In genomic region chr16:94128236-94128835, GRCm38 (mm10) we compare ENCODE assay signal across 24 mouse cellular contexts. TPM values are rescaled to one million over a fixed set of nuclear protein-coding genes. Genes with fewer than 3 reads are reported as not detected.
DNase-seq lines count a peak whose midpoint lies in the region; ATAC-seq and TF ChIP-seq lines count a peak whose summit lies in the region.
"Had no signal": no experiment of that assay in that cellular context is flagged by ENCODE, and none has a peak within 500 bp of the region (broad histone marks: within the 10 kb centered on the region; RNA-seq: fewer than 3 reads in every experiment).

No protein-coding gene starts in this region.

- H3K27me3 ChIP-seq in forebrain, embryonic 12.5 days = peaks cover 56% of the 10 kb centered on the region
- H3K27me3 ChIP-seq in forebrain, embryonic 15.5 days = peaks cover 40% of the 10 kb centered on the region; the same call in 1 of the 2 replicates
- H3K27me3 ChIP-seq in midbrain, embryonic 10.5 days (ENCODE audit: low read depth, poor library complexity, severe bottlenecking) = peaks cover 95% of the 10 kb centered on the region
- peaks cover 57% of the 10 kb centered on the region for H3K27me3 ChIP-seq in midbrain, embryonic 15.5 days (replicated peaks)

- no peak overlapping the region for H3K4me2 ChIP-seq in forebrain, embryonic 12.5 days
- H3K4me2 ChIP-seq in forebrain, embryonic 15.5 days (replicated peaks) = no peak overlapping the region
- H3K4me2 ChIP-seq in midbrain, embryonic 15.5 days = no peak overlapping the region
- H3K4me2 ChIP-seq: embryonic facial prominence, embryonic 12.5 days; limb, embryonic 12.5 days; liver, embryonic 12.5 days had no signal

- H3K27ac ChIP-seq in forebrain, embryonic 12.5 days = no peak overlapping the region
- H3K27ac ChIP-seq in forebrain, embryonic 15.5 days (replicated peaks) = no peak overlapping the region
- H3K27ac ChIP-seq in midbrain, embryonic 10.5 days (replicated peaks) = no peak overlapping the region; the same call in 1 of the 2 replicates
- no peak overlapping the region for H3K27ac ChIP-seq in midbrain, embryonic 15.5 days
- H3K27ac ChIP-seq in gastrocnemius, adult 2 months = no peak overlapping the region
- H3K27ac ChIP-seq: embryonic facial prominence, embryonic 12.5 days; heart, embryonic 10.5 days; limb, embryonic 12.5 days; liver, embryonic 12.5 days had no signal

- H3K4me3 ChIP-seq in forebrain, embryonic 12.5 days (replicated peaks) = no peak overlapping the region
- H3K4me3 ChIP-seq in forebrain, embryonic 15.5 days = no peak overlapping the region
- no peak overlapping the region for H3K4me3 ChIP-seq in midbrain, embryonic 10.5 days
- no peak overlapping the region for H3K4me3 ChIP-seq in midbrain, embryonic 15.5 days
- H3K4me3 ChIP-seq in gastrocnemius, adult 2 months = no peak overlapping the region
- H3K4me3 ChIP-seq: embryonic facial prominence, embryonic 12.5 days; heart, embryonic 10.5 days; limb, embryonic 12.5 days; liver, embryonic 12.5 days had no signal

- peaks cover 37% of the 10 kb centered on the region for H3K4me1 ChIP-seq in forebrain, embryonic 12.5 days
- H3K4me1 ChIP-seq in forebrain, embryonic 15.5 days = peaks cover 26% of the 10 kb centered on the region
- peaks cover 49% of the 10 kb centered on the region for H3K4me1 ChIP-seq in midbrain, embryonic 10.5 days
- peaks cover 19% of the 10 kb centered on the region for H3K4me1 ChIP-seq in midbrain, embryonic 15.5 days

- no peak overlapping the region for H3K9ac ChIP-seq in forebrain, embryonic 12.5 days
- no peak overlapping the region for H3K9ac ChIP-seq in forebrain, embryonic 15.5 days (replicated peaks)
- no peak overlapping the region for H3K9ac ChIP-seq in midbrain, embryonic 15.5 days
- H3K9ac ChIP-seq: embryonic facial prominence, embryonic 12.5 days; limb, embryonic 12.5 days; liver, embryonic 12.5 days had no signal

- TF ChIP-seq CTCF in brain, embryonic 14.5 days (IDR thresholded peaks at IDR 0.05; ENCODE audit: borderline replicate concordance, extremely low read depth, insufficient read depth, insufficient read length) = no peak
- no peak for TF ChIP-seq CTCF in gastrocnemius, adult 2 months (IDR thresholded peaks at IDR 0.05)

- peak; percentile 42; the same call in 1 of the 2 replicates for ATAC-seq in forebrain, embryonic 12.5 days (ENCODE audit: low FRiP score)
- no peak for ATAC-seq in forebrain, embryonic 15.5 days (replicated peaks)
- no peak for ATAC-seq in midbrain, embryonic 15.5 days (replicated peaks)
- ATAC-seq: intestine, postnatal 0 days; liver, embryonic 12.5 days had no signal

- no peak for TF ChIP-seq POLR2A in brain, embryonic 14.5 days (IDR thresholded peaks at IDR 0.05; ENCODE audit: borderline replicate concordance, extremely low read depth, insufficient read depth, insufficient read length, poor library complexity, severe bottlenecking)

- WGBS in forebrain, embryonic 12.5 days = 20% methylated on average over 2 of the region's 2 CpGs
- WGBS in forebrain, embryonic 15.5 days = 16% methylated on average over 2 of the region's 2 CpGs
- WGBS in midbrain, embryonic 10.5 days = 10% methylated on average over 2 of the region's 2 CpGs
- WGBS in midbrain, embryonic 15.5 days = 19% methylated on average over 2 of the region's 2 CpGs

- intact Hi-C loops in gastrocnemius, adult 2 months (cut with DNase I) = no loop called here

- peaks cover 3% of the 10 kb centered on the region; the same call in 1 of the 2 replicates for H3K36me3 ChIP-seq in forebrain, embryonic 12.5 days (replicated peaks)
- no peaks in the 10 kb centered on the region for H3K36me3 ChIP-seq in forebrain, embryonic 15.5 days
- 0 out of 2 replicates have a peak, but pooled peaks cover 6% of the 10 kb centered on the region for H3K36me3 ChIP-seq in midbrain, embryonic 10.5 days
- H3K36me3 ChIP-seq in midbrain, embryonic 15.5 days (replicated peaks) = no peaks in the 10 kb centered on the region
- H3K36me3 ChIP-seq: embryonic facial prominence, embryonic 12.5 days; limb, embryonic 12.5 days; liver, embryonic 12.5 days had no signal

- no peaks in the 10 kb centered on the region for H3K9me3 ChIP-seq in forebrain, embryonic 12.5 days
- H3K9me3 ChIP-seq in forebrain, embryonic 15.5 days = no peaks in the 10 kb centered on the region
- H3K9me3 ChIP-seq in midbrain, embryonic 10.5 days (replicated peaks) = no peaks in the 10 kb centered on the region
- no peaks in the 10 kb centered on the region for H3K9me3 ChIP-seq in midbrain, embryonic 15.5 days
- H3K9me3 ChIP-seq: embryonic facial prominence, embryonic 12.5 days; heart, embryonic 10.5 days; limb, embryonic 12.5 days; liver, embryonic 12.5 days had no signal

- peak; percentile 53 for DNase-seq in midbrain, embryonic 10.5 days (ENCODE audit: low spot score)
- DNase-seq in brain, embryonic 14.5 days (ENCODE audit: low read depth) = peak; percentile 56
- peak; percentile 47 for DNase-seq in mesoderm, embryonic 11.5 days (ENCODE audit: low read depth, low spot score)
- DNase-seq in gastrocnemius, adult 2 months = no peak
- DNase-seq: adrenal gland, adult 2 months; cerebellum, adult 2 months; cerebellum, postnatal 25 days; heart, postnatal 4 days; kidney, postnatal 36 days; layer of hippocampus, postnatal 36 days; lung, adult 18-20 months; lung, postnatal 14 days had no signal

RNA-seq across cellular contexts. Expression of gene Sim2, which starts 43.6 kb away (rescaled TPM):
- polyA plus RNA-seq in forebrain, embryonic 12.5 days (2016; fragmentation: Nextera tagmentation; extraction: Ambion mirVana) = 1.1 and 1.8 TPM in 2 replicates
- polyA plus RNA-seq in forebrain, embryonic 15.5 days (2015; fragmentation: Nextera tagmentation; extraction: Ambion mirVana) = 0.04 TPM in 1 of 2 replicates, not detected in the other
- 2.8 and 2.9 TPM in 2 replicates for polyA plus RNA-seq in midbrain, embryonic 10.5 days (2016; fragmentation: Nextera tagmentation; extraction: Ambion mirVana)
- polyA plus RNA-seq in midbrain, embryonic 15.5 days (2015; fragmentation: Nextera tagmentation; extraction: Ambion mirVana) = 0.06 and 0.25 TPM in 2 replicates
- 0.74 and 0.81 TPM in 2 replicates for polyA plus RNA-seq in brain, embryonic 14.5 days (2012; rRNA removed)
- 10 to 100 TPM; 15.0 to 17.9 TPM for total RNA-seq in gastrocnemius, adult 2 months (2021)
- total RNA-seq: adrenal gland, adult 2 months; heart, postnatal 4 days; megakaryocyte, adult 5-6 weeks; monocyte, adult 5-6 weeks had no signal
- polyA plus RNA-seq: adrenal gland, adult 2 months; intestine, postnatal 0 days; liver, embryonic 12.5 days; spleen, adult 2 months; urinary bladder, adult 2 months had no signal
